Mouse (Mus musculus) forebrain, embryonic 13.5 days (tissue): ENCODE results near the gene Tgfb1. TPM values are rescaled to one million over a fixed set of nuclear protein-coding genes. Genes with fewer than 3 reads are reported as not detected.
A peak's percentile ranks its signal among the peaks of the same experiment; 100 is the strongest.

Experiments
- ATAC-seq: fragments of 200-750 bp; cut with Nextera tagmentation; 2 replicates; pipeline ENCODE4 v1.8.0; 2017
- H3K27ac ChIP-seq: fragments of 300-500 bp; sonication (generic); 2 replicates; pipeline ENCODE4 v1.5.1; 2015; ENCODE audit warnings: inconsistent platforms, mild to moderate bottlenecking, moderate library complexity
- H3K27me3 ChIP-seq: fragments of 300-500 bp; sonication (generic); 2 replicates; pipeline ENCODE4 v1.6.1; 2015; ENCODE audit warnings: mild to moderate bottlenecking, inconsistent platforms
- H3K36me3 ChIP-seq: fragments of 300-500 bp; sonication (generic); 2 replicates; pipeline ENCODE4 v1.6.1; 2015; ENCODE audit warnings: mild to moderate bottlenecking, inconsistent platforms; ENCODE audit not compliant: poor library complexity, severe bottlenecking
- H3K4me1 ChIP-seq: fragments of 300-500 bp; sonication (generic); 2 replicates; pipeline ENCODE4 v1.6.1; 2015; ENCODE audit warnings: inconsistent platforms
- H3K4me2 ChIP-seq: fragments of 300-500 bp; sonication (generic); 2 replicates; pipeline ENCODE4 v1.6.1; 2015; ENCODE audit warnings: inconsistent platforms, mild to moderate bottlenecking, moderate library complexity
- H3K4me3 ChIP-seq: fragments of 300-500 bp; sonication (generic); 2 replicates; pipeline ENCODE4 v1.5.1; 2015; ENCODE audit warnings: mild to moderate bottlenecking, inconsistent platforms
- H3K9ac ChIP-seq: fragments of 300-500 bp; sonication (generic); 2 replicates; pipeline ENCODE4 v1.6.1; 2015; ENCODE audit warnings: mild to moderate bottlenecking, inconsistent platforms
- H3K9me3 ChIP-seq: fragments of 300-500 bp; sonication (generic); replicated peaks from 2 replicates; pipeline ENCODE4 v1.6.1; 2016; ENCODE audit warnings: inconsistent platforms
- WGBS: fragments of 180-500 bp; shearing (Covaris S2); methylation state at CpG from one replicate; pipeline ENCODE4 v1.1.7; 2015; 5-methylcytosine and 5-hydroxymethylcytosine counted together
- polyA plus RNA-seq: library from polyadenylated mRNA; unstranded; fragments of >200 nt; fragmentation: Nextera tagmentation; extraction: Ambion mirVana; gene quantifications from 2 replicates; pipeline ENCODE4 v1.2.1, GENCODE M21; 2015

The Tgfb1 gene
- polyA plus RNA-seq, 1 experiment from 2014 or later, result 0.34 TPM

GRCm38 (mm10) chr7:25679971-25680370 is 6.8 kb upstream of the Tgfb1 start:
- H3K27ac ChIP-seq, result 0 out of 2 replicates have a peak overlapping the region, but pooled peaks have one; percentile 91
- peak overlapping the region; percentile 58 for H3K4me2 ChIP-seq
- no peak for ATAC-seq
- H3K27me3 ChIP-seq, result peaks cover 22% of the 10 kb centered on the region
- peaks cover 39% of the 10 kb centered on the region for H3K4me1 ChIP-seq
- no peaks in the 10 kb centered on the region for H3K9me3 ChIP-seq
- H3K9ac ChIP-seq, result peak overlapping the region; percentile 69; the same call in 1 of the 2 replicates
- WGBS, result 5% methylated on average over 6 of the region's 6 CpGs
- H3K36me3 ChIP-seq, result peaks cover 10% of the 10 kb centered on the region; the same call in 1 of the 2 replicates
- H3K4me3 ChIP-seq, result peak overlapping the region; percentile 53

- H3K4me3 ChIP-seq, result peak within 1 kb of the TSS; percentile 53
- peaks cover 10% of the 10 kb centered on the region; the same call in 1 of the 2 replicates for H3K36me3 ChIP-seq
- ATAC-seq, result peak; percentile 94
- peaks cover 21% of the 10 kb centered on the region for H3K27me3 ChIP-seq
- peak within 1 kb of the TSS; percentile 91 for H3K27ac ChIP-seq
- peak within 1 kb of the TSS; percentile 69 for H3K9ac ChIP-seq
- WGBS, result under 1% methylated on average over 46 of the region's 46 CpGs
- peaks cover 32% of the 10 kb centered on the region for H3K4me1 ChIP-seq
- no peaks in the 10 kb centered on the region for H3K9me3 ChIP-seq
- H3K4me2 ChIP-seq, result peak within 1 kb of the TSS; percentile 58
Measured at GRCm38 (mm10) chr7:25680514-25681258, 6.1 kb upstream of the Tgfb1 start, which contains the start of gene B9d2. B9d2 (plus strand) TSS chr7:25680780.

GRCm38 (mm10) chr7:25681341-25682231 is 5.2 kb upstream of the Tgfb1 start:
- WGBS, result 67% methylated on average over 15 of the region's 15 CpGs
- Histone ChIP-seq H3K9ac (no peak overlapping the region), H3K27me3 (peaks cover 28% of the 10 kb centered on the region), H3K27ac (peak overlapping the region; percentile 91; the same call in 1 of the 2 replicates), H3K4me3 (peak overlapping the region; percentile 53), H3K36me3 (peaks cover 14% of the 10 kb centered on the region), H3K9me3 (no peaks in the 10 kb centered on the region), H3K4me1 (peaks cover 27% of the 10 kb centered on the region), H3K4me2 (peak overlapping the region; percentile 58)
- ATAC-seq, result no peak

GRCm38 (mm10) chr7:25683474-25684180 is 3.2 kb upstream of the Tgfb1 start:
- ATAC-seq, result no peak

GRCm38 (mm10) chr7:25684659-25685058 is 2.1 kb upstream of the Tgfb1 start:
- Histone ChIP-seq H3K4me1 (peaks cover 52% of the 10 kb centered on the region), H3K9me3 (no peaks in the 10 kb centered on the region), H3K27ac (no peak overlapping the region), H3K4me2 (no peak overlapping the region), H3K4me3 (no peak overlapping the region), H3K27me3 (peaks cover 51% of the 10 kb centered on the region), H3K9ac (no peak overlapping the region), H3K36me3 (peaks cover 14% of the 10 kb centered on the region)
- 85% methylated on average over 6 of the region's 6 CpGs for WGBS
- ATAC-seq, result no peak

More at GRCm38 (mm10) chr7:25683474-25684180, 3.2 kb upstream of the Tgfb1 start:
- Histone ChIP-seq H3K36me3 (peaks cover 14% of the 10 kb centered on the region), H3K27ac (no peak overlapping the region), H3K4me3 (no peak overlapping the region), H3K4me2 (no peak overlapping the region), H3K9ac (no peak overlapping the region), H3K27me3 (peaks cover 47% of the 10 kb centered on the region), H3K9me3 (no peaks in the 10 kb centered on the region), H3K4me1 (peaks cover 42% of the 10 kb centered on the region)
- WGBS, result 79% methylated on average over 7 of the region's 7 CpGs

GRCm38 (mm10) chr7:25685926-25686470 is 804 bp upstream of the Tgfb1 start:
- no peak overlapping the region for H3K9ac ChIP-seq
- H3K9me3 ChIP-seq, result no peaks in the 10 kb centered on the region
- no peak overlapping the region for H3K27ac ChIP-seq
- peaks cover 14% of the 10 kb centered on the region for H3K36me3 ChIP-seq
- peaks cover 48% of the 10 kb centered on the region for H3K4me1 ChIP-seq
- H3K27me3 ChIP-seq, result peaks cover 64% of the 10 kb centered on the region
- no peak for ATAC-seq
- H3K4me3 ChIP-seq, result no peak overlapping the region
- H3K4me2 ChIP-seq, result no peak overlapping the region; the same call in 1 of the 2 replicates
- WGBS, result 72% methylated on average over 21 of the region's 21 CpGs

GRCm38 (mm10) chr7:25687811-25688401 is 1.1 kb downstream of the Tgfb1 start:
- H3K9ac ChIP-seq, result peak overlapping the region; percentile 58
- under 1% methylated on average over 47 of the region's 47 CpGs for WGBS
- ATAC-seq, result no peak

GRCm38 (mm10) chr7:25688810-25689586 is 2.2 kb downstream of the Tgfb1 start:
- no peaks in the 10 kb centered on the region for H3K9me3 ChIP-seq
- no peak for ATAC-seq
- peaks cover 4% of the 10 kb centered on the region; the same call in 1 of the 2 replicates for H3K36me3 ChIP-seq
- peak overlapping the region; percentile 45 for H3K4me3 ChIP-seq
- peak overlapping the region; percentile 38 for H3K9ac ChIP-seq
- WGBS, result under 1% methylated on average over 46 of the region's 52 CpGs
- H3K27ac ChIP-seq, result no peak overlapping the region
- H3K27me3 ChIP-seq, result peaks cover 77% of the 10 kb centered on the region
- H3K4me2 ChIP-seq, result peak overlapping the region; percentile 66
- peaks cover 35% of the 10 kb centered on the region for H3K4me1 ChIP-seq

More at GRCm38 (mm10) chr7:25687811-25688401, 1.1 kb downstream of the Tgfb1 start:
- peak overlapping the region; percentile 66 for H3K4me2 ChIP-seq
- peak overlapping the region; percentile 45 for H3K4me3 ChIP-seq
- peaks cover 14% of the 10 kb centered on the region; the same call in 1 of the 2 replicates for H3K36me3 ChIP-seq
- peaks cover 35% of the 10 kb centered on the region for H3K4me1 ChIP-seq
- peaks cover 77% of the 10 kb centered on the region for H3K27me3 ChIP-seq
- H3K9me3 ChIP-seq, result no peaks in the 10 kb centered on the region
- H3K27ac ChIP-seq, result no peak overlapping the region

GRCm38 (mm10) chr7:25689603-25690021 is 2.8 kb downstream of the Tgfb1 start:
- no peak for ATAC-seq
- Histone ChIP-seq H3K27me3 (peaks cover 76% of the 10 kb centered on the region), H3K4me3 (peak overlapping the region; percentile 45), H3K36me3 (peaks cover 4% of the 10 kb centered on the region; the same call in 1 of the 2 replicates), H3K27ac (no peak overlapping the region), H3K9ac (no peak overlapping the region), H3K4me2 (peak overlapping the region; percentile 66), H3K4me1 (peaks cover 35% of the 10 kb centered on the region), H3K9me3 (no peaks in the 10 kb centered on the region)
- WGBS, result 12% methylated on average over 12 of the region's 12 CpGs

- ATAC-seq, result no peak
- Histone ChIP-seq H3K9ac (no peak overlapping the region), H3K27ac (no peak overlapping the region), H3K9me3 (no peaks in the 10 kb centered on the region), H3K4me1 (peaks cover 35% of the 10 kb centered on the region), H3K27me3 (peaks cover 71% of the 10 kb centered on the region), H3K36me3 (peaks cover 4% of the 10 kb centered on the region; the same call in 1 of the 2 replicates), H3K4me3 (no peak overlapping the region), H3K4me2 (no peak overlapping the region)
- 34% methylated on average over 5 of the region's 5 CpGs for whole genome bisulfite sequencing
Measured at GRCm38 (mm10) chr7:25690051-25690450, 3.2 kb downstream of the Tgfb1 start.
